Mouse (Mus musculus) brain, embryonic 14.5 days (tissue): ENCODE measurements around the gene Atg4c. TPM values are rescaled to one million over a fixed set of nuclear protein-coding genes. Genes with fewer than 3 reads are reported as not detected.
A peak's percentile ranks its signal among the peaks of the same experiment; 100 is the strongest.

Source experiments
- DNase-seq: peaks from one replicate; pipeline ENCODE4 v3.0.0-alpha.2; 2011; ENCODE audit warnings: low read depth
- CTCF ChIP-seq: fragments of 200-500 bp; IDR thresholded peaks from 2 replicates; pipeline ENCODE4 v1.5.1; 2012; ENCODE audit warnings: inconsistent platforms, mild to moderate bottlenecking, moderate library complexity, borderline replicate concordance; ENCODE audit not compliant: insufficient read depth, insufficient read length; ENCODE audit errors: extremely low read depth
- POLR2A ChIP-seq: fragments of 200-500 bp; IDR thresholded peaks from 2 replicates; pipeline ENCODE4 v1.6.1; 2012; ENCODE audit warnings: mild to moderate bottlenecking, inconsistent platforms, borderline replicate concordance; ENCODE audit not compliant: poor library complexity, insufficient read depth, insufficient read length, severe bottlenecking; ENCODE audit errors: extremely low read depth
- polyA plus RNA-seq: library from polyadenylated mRNA; depleted of rRNA; stranded (reverse); fragments of >200 nt; gene quantifications from 2 replicates; pipeline ENCODE4 v1.2.3, GENCODE M21; 2012; rRNA removed

Gene Atg4c
- polyA plus RNA-seq = 11.8 and 12.0 TPM in 2 replicates

DNA sequence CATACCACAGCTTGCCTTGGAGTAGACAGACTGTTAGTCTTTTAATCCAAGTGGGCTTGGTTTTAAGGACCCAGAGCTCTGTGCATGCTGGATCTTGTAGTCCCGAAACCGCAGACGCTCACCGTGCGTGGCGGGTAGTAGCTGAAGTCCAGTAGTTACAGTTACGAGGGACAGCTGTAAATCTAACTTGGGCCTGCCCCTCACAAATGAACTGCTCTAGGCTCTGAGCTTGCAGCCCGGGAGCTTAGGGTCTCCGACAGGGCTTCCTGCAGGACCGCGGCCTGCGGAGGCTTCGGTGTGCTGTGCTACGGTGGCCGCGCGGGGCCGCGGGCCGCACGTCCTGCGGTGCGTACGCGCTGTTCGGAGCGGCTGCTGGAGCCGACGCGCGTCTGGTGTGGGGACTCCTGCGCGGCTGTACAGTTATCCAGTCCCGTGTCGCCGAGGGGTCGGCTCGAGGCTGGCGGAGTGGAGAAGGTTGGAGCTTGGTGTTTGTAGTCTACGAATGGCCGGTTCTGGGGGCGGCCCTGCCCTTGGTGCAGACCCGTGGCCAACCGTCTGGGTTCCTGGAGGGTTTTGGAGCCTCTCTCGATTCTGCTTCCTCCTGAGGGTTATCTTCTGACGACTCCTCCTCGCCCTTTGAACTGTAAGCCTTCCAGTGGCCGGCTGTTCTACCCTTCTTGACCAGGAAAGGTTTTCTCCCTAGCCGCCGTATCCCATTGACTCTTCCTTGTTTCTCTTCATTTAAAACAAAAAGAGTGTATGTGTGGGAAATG lies at the start of gene Atg4c:
TSS of gene Atg4c (plus strand) at position 125 of the 773 bp plus-strand sequence.
- peak; percentile 97 for DNase-seq
- TF ChIP-seq CTCF (no peak), POLR2A (peak; percentile 77)

DNA sequence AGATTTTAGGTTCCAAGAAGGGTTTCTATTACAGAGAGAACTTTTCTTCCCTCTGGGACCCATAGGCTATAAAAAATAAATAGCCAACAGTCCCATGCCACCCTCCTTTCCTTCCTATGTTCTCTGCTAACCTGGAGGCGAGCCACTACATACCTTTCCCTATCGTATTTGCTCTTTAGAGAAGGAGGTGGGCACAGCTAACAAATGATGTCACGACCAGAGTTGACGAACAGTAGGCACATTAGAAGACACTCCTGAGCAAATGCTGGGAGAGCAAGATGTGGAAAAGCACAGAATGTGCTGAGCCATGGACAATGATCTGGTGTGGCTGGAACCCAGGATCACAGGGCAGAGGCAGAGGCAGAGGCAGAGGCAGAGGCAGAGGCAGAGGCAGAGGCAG lies 42.3 kb upstream of the Atg4c start:
- no peak for TF ChIP-seq POLR2A
- TF ChIP-seq CTCF = no peak
- no peak for DNase-seq

DNA sequence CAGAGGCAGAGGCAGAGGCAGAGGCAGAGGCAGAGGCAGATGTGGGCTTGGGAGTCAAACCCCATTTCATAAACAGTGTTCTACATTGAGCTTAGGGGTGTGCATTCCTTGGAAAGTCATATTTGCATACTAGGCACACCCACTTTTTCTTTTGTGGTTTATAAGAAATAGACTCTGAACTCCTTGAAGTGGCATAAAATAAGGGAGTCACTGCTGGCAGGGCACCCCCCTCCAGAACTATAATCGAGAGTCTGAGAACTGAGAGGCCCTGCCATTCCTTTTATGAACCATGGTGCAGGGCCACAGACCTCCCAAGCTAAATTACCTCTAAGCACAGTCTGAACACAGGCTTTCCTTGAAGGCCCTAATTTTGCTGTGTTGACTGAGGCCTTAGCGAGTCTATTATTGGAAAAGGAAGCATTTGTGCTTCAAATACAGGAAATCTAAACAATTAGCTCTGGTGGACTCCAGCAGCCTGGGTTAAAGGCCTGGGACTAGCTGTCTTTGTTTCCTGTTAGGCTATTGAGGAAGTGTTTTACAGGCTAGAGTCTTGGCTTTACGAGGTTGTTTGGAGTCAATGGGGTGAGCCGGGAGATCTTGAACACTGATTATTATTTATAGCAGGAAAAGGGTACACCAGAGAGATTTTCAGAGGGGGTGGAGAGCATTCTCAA lies 41.7 kb upstream of the Atg4c start:
- no peak for DNase-seq
- TF ChIP-seq POLR2A = no peak
- no peak for TF ChIP-seq CTCF

DNA sequence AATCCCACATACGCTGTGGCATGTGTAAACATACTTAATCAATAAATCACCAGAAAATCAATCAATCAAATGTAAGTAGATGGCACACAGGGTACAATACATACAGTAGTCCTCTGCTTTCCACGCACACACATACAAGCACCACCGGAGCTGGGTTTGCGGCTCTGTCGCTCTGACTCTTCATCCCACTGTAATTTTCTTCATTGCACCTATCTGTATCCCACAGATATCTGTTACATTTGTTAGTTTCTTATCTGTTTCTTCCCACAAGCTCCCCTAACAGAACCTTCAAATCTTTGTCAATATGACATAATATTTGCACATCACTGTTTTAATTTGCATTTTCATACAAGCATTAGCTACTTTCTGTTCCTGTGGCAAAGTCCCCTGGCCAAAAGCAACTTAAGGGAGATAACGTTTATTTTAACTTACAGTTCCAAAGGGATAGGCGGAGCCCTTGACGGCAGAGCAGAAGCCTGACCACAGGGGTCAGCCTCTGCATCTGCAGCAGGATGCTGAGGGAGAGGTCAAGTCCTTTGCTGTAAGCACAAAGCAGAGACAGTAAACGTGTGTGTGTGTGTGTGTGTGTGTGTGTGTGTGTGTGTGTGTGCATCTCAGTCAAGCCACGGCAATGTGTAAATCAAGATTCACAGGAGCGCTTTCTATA lies 37.0 kb upstream of the Atg4c start:
- TF ChIP-seq POLR2A = no peak
- no peak for DNase-seq

DNA sequence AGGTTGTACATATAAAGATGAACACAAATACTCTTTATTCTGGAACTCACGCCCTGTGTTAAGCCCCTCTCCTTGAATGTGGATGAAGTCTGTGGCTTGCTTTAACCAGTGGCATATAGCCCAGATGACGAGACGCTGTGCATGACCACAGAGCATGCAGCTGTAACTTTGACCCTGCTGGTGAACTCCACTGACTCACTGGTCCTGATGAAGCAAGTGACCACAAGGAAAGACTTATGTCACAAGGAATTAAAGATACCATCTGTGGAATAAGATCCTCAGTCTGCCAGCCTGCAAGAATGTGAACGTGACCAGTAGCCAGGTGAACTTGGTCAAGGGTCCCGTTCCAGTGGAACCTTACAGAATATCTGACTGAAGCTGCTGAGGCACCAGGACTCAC lies 35.2 kb upstream of the Atg4c start:
- TF ChIP-seq CTCF = no peak
- no peak for TF ChIP-seq POLR2A
- DNase-seq = no peak

DNA sequence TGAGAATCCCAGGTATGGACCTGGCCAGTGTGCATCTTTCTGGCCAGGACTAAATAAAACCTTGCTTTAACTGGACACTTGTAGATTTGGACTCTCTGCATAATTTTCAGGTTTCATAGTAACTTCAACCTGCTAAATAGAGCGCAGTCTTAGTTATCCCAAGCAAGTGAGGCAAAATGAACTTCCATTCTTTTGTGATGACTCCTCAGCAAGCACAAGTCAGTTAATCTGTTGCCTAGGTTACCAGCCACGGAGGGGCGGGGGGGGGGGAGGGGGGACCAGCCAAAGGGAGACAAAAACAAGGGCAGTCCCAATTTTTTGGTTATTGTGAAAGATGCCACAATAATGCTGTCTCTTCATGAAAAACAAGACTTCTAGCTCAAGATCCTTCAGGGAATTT lies 33.3 kb upstream of the Atg4c start:
- TF ChIP-seq POLR2A = no peak
- peak; percentile 35 for DNase-seq

DNA sequence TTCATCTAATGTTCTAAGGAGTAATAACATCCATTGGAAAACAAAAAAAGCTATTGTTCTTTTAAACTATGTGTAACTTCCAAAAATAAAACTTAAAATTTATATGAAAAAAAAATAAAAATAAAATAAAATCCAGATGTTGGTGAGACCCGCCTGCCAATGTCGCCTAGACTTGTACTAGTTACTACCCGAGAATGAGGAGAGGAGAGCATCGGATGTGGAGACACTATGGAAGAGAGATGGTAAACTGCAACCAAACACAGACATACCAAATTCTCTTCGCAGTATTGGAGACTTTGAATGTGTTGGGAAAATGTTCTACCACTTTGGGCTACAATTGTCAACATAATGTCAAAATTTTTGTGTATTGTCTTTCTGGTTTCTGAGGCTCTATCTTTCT lies 32.8 kb upstream of the Atg4c start:
- TF ChIP-seq CTCF (no peak), POLR2A (no peak)
- DNase-seq = no peak

DNA sequence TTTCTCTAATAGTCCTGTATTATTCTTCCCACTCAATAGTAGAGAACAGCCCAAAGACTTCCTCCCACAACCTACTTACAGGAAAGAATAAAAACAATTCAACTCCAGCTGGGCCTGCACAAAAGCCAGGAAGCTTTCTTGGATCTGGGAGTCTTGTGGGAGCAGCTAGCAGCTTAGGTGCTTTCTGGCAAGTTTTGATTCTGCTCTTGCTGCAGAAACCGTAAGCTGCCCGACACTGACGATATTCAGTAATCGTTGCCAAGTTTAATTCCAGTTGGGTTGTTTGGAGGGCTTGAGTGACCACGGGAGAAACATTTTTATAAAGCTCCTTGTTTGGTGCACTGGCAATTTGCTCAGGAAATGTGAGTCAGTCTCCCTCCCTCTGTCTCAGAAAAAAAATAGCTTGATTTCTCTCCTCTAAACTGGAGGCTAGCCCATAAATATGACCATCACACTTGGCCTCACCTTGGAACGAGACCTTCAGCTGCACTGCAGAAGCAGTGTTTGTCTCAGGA lies 32.2 kb upstream of the Atg4c start:
- peak; percentile 78 for DNase-seq
- TF ChIP-seq POLR2A = no peak
- no peak for TF ChIP-seq CTCF

DNA sequence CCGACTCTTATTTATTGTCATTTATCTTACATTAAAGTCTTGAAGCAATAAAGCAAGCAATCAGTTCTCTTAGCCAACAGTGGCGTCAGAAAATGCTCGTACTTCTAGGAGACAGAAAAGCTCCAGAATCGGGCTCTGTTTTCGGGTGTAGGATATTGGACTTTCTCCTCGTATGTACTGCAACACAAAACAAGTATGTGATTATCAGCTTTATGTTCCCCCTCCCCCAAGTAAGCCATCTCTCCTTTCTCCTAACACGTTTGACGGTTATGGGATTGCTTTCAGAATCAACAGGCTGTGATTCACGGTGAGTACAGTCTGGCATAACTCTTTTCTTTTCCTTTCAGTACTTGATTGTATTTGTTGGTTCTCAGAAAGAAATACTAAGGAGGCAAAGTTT lies 30.7 kb upstream of the Atg4c start:
- TF ChIP-seq CTCF (no peak), POLR2A (no peak)

DNA sequence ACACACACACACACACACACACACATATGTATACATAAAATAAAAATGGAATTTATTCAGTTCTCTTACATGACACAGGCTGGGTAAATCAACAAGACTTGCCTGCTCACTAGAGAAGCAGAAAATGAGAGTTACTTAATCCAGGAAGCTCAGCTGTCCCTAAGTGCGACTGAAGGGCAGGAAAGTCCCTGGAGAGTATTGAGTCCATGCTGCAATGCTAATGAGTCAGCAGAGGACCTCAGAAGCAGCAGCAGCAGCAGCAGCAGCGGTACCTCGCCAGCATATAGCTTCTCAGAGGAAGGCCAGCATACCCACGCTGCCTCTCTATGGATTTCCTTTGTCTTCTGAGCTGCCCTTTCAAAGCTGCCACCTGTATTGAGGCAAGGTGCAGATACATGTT lies 30.2 kb upstream of the Atg4c start:
- peak; percentile 65 for DNase-seq
- TF ChIP-seq POLR2A (no peak), CTCF (no peak)

More for the DNA sequence above, 30.7 kb upstream of the Atg4c start:
- DNase-seq = no peak

DNA sequence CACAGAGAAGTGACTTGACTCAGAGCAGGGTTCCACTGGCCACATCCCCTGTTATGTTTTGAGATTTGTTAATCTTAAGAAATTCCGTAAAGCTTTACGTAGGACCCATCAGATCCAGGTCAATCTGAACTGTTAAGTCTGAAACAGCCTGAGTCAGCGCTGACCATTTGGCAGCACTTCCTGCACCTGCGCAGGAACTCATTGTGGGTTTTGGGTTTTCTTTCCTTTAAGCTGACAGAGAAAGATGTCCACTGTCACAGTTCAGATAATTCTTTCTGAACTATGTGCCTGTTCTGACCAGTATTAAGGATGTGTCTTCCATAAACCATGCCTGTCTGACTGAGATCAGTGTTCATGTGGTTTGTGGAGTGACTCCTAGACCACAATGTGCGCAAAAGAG lies 24.9 kb upstream of the Atg4c start:
- TF ChIP-seq POLR2A (no peak), CTCF (no peak)
- no peak for DNase-seq

DNA sequence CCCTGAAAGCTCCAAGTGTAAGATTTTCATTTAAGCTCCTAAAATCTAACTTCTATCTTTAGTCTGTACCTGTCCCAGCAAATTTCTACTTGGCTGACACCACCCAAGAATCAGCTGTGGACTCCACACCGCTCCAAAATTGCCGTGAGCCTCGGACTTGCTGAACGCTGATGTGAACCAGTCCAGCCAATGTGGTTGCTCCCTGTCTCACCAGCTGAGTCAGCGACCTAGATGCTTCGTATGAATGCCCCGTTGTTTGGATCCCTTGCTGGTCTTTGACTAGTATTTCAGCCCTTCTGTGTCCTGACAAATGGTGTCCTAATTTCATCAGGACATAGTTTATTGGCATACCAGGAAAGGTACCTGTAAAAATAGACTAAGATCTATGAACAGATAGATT lies 19.5 kb upstream of the Atg4c start:
- TF ChIP-seq POLR2A = no peak
- no peak for TF ChIP-seq CTCF
- no peak for DNase-seq

DNA sequence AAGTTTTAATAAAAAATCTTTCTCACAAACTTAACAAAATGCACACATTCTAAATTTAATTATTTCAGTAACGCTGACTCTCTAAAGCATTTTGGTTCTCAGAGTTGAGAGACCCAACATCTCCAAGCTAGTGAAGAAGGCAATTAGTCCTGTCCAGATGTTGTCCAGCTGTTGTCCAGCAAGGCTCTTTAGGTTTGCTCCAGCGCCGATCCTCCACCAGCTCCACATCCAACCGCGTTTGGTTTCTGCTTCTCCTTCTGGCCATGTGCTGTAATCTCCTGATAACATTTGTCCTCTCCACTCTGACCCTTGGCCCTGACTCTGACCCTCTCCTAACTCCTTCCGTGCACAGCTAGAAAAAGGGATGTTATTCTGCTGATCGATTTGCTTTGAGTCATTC lies 16.9 kb upstream of the Atg4c start:
- TF ChIP-seq CTCF (no peak), POLR2A (no peak)

More for the DNA sequence above, 16.9 kb upstream of the Atg4c start:
- DNase-seq = no peak
